Mouse (Mus musculus) spleen, postnatal 14 days (tissue): ENCODE measurements around the gene Rps9.
"Not testable (repeated sequence)": the region's sequence is repeated elsewhere in the genome, so short reads cannot be mapped to it uniquely, and the experiment has no call there.

Experiments used
- DNase-seq, 2 experiments: peaks; one replicate each; pipeline ENCODE4 v3.0.0; 2021 to 2022; ENCODE audit warnings: low spot score in 2 of 2

Gene Rps9

DNA sequence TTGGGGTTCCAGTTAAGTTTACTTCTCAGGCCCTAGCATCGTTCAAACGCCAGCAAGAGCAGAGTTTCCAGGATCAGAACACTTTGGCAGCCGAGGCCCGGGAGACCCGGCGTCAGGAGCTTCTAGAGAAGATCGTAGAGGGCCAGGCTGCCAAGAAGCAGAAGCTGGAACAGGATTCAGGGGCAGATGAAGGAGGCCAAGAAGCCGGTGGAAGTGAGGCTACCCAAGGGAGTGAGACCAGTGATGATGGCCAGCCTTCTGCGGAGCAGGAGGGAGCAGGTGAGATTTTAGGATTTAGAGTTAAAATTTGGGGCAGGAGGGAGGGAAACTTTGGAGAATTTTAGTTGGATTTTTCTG lies 8.9 kb upstream of the Rps9 start:
- not testable (repeated sequence) for DNase-seq

DNA sequence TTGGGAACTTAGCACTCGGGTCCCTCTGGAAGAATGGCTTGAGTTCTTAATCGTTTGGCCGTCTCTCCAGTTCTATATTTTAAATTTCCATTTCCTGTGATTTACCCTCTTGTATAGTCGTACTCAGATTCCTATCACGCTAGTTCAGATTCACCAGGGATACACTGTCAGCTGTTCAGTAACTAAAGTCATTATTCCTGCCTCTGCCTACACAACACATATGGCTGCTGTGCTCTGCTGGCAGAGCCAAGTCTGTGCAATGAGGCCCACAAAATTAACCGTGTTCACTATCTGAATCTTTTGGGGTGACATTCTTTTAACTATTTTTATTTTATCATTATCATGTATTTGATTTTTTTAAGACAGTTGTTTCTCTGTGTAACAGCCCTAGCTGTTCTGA lies 5.3 kb upstream of the Rps9 start:
- DNase-seq = no peak

DNA sequence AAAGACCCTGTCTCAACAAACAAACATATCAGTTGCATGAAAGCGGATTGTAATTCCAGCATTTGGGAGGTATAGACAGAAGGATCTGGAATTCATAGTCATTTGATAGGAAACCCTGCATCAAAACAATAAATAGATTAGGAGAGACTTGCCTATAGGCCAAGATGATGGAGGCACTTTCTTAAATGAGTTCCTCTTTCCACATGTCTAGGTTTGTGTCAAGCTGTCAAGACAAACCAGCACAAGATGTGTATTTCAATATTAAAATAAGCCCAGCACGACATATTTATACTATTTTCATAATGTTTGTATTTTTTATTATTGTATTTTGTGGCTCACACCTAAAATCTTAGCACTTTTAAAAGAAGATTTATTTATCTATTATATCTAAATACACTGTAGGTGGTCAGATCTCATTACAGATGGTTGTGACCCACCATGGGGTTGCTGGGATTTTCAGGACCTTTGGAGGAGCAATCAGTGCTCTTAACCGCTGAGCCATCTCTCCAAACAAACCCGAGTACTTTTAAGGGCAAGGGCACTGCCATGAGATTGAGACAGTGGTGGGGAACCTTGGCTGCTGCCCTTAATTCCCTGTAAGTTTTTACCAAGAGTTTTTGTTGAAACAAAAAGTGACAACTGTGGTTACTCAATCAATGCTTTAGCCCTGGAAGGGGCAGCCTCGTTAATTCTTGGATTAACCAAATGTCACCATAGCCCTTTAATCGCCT lies 480 bp upstream of the Rps9 start:
- no peak for DNase-seq

DNA sequence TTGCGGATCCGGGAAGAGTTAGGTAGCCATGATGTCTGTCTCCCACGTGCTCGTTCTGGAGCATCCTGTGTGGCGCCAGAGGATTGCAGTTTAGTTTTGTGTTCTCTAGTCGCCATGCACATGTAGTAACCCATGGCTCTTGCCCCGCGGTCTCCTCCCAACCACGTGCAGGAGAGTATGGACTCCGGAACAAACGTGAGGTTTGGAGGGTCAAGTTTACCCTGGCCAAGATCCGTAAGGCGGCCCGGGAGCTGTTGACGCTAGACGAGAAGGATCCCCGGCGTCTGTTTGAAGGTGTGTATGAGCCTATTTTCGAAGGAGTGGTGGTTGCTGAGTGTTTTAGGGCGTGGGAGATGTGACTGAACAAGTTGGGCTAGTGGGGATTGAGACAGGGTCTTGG lies 682 bp downstream of the Rps9 start:
- no peak for DNase-seq

DNA sequence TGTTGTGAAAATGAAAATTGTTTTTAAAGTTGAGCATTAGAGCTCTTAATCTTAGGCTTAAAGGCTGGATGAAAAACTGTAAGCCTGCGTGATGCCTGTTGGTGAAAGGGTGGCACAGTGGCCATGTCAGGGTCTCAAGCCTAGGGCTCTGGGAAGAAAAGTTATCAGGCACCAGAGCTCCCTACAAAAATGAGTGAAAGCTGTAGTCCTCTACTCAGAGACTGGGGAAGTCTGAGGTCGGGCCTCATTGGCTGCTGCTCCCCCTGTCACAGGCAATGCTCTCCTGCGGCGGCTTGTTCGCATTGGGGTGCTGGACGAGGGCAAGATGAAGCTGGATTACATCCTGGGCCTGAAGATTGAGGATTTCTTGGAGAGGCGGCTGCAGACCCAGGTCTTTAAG lies 1.7 kb downstream of the Rps9 start:
- DNase-seq = not testable (repeated sequence)

DNA sequence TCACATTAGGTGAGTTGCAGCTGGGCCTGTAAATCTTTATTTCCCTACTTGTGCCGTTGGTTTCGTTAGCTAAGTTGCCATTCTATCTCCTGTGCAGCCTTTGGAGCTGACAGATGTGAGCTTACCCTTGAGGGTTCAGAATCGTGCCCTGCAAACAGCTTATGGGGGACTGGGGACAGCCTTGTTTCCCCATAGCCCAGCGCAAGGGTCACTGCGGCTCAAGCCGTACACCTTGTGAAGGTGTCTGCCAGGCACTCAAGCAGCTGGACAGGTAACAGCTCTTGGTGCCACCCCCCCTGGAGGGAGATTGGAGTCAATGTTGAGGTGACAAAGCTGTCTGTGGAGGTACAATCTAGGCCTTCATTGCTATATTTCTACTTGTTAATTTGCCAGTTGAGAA lies 2.1 kb downstream of the Rps9 start:
- no peak for DNase-seq

DNA sequence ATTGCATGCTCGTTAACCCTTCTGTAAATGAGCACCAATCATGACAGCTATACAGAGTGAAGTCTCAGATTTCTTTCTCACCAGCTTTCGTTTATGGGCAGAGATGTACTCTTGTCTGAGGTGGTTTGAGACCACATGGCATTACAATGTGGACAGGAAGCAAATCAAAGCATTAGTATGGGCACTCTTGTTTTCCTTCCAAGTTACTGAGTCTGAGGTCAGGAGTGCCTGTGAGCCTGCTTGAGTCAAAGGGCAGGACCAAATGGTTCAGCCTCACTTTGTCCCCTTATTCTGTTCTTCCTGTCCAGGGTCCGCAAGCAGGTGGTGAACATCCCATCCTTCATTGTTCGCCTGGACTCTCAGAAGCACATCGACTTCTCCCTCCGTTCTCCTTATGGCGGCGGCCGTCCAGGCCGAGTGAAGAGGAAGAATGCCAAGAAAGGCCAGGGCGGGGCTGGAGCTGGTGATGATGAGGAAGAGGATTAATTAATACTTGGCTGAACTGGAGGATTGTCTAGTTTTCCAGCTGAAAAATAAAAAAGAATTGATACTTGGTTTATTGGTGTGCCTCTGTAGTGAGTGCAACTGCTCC lies 2.6 kb downstream of the Rps9 start:
- DNase-seq = no peak

DNA sequence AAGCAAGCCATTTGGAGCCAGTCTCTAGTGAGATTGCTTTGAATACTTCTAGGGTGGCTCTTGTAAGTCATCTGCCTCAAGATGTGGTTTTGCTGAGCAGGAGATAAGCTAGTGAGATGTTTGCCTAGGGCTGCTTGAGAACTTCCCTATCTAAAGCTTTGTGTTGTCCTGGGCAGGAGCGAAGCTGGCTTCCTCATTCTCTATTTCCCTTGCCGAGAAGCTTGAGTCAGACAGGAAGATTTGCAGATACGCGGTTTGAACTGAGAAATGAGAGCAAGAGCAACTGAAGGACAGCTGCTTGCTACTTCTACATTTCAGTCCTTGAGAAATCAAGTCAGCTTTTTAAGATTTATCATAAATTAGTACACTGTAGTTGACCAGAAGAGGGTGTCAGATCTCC lies 3.2 kb downstream of the Rps9 start:
- DNase-seq = no peak

DNA sequence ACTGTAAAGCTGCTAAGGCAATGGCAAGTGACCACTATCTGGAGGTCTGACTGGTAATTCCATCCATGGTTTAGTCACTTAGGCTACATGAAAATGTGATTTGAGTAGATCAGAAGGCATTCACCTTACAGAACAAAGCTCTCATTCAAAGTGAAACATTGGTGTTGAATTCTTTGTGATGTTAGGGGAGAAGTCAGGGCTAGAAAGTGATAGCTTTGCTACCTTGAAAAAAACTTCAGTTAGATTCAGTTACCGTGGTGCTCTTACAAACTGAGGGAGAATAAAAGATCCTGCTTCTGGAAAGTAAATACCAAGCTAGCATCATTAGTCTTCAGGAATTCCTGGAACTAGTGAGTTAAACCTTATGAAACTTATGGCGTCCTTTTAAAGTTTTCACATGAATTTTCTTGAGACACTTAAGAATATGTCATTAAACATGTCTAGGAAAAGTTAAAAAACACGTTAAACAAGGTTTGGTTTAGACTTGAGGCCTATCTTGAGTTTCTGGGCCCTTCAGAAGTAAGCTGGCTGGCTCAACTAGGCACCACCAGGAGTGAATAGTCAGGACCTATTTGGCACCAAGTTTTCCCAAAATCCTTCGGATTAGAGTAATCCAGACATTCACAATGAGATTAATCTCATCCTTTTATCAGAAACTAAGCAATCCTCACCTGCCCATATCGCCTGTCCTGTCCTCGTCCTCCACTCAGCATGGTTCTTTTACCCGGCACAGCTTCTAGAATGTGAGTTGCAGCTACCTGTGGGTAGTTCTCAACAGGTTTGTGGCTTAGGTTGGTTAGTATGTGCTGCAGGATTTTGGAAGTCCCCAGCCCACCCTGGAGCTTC lies 4.0 kb downstream of the Rps9 start:
- DNase-seq = no peak

DNA sequence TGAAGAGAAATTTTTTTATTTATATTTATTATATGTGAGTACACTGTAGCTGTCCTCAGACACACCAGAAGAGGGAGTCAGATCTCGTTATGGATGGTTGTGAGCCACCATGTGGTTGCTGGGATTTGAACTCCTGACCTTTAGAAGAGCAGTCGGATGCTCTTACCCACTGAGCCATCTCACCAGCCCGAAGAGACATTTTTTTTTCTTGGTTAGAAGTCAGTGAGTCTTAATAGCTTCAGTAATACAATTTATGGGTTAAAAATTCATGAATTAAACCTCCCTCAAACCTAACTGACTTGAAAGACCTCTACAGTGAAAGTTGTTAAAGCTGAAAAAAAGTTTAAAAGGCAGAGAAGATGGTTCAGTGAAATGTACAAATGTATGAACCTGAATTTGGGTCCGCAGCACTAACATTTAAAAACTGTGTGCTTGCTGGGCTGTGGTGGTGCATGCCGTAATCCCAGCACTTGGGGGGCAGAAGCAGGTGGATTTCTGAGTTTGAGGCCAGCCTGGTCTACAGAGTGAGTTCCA lies 4.7 kb downstream of the Rps9 start:
- DNase-seq = not testable (repeated sequence)

DNA sequence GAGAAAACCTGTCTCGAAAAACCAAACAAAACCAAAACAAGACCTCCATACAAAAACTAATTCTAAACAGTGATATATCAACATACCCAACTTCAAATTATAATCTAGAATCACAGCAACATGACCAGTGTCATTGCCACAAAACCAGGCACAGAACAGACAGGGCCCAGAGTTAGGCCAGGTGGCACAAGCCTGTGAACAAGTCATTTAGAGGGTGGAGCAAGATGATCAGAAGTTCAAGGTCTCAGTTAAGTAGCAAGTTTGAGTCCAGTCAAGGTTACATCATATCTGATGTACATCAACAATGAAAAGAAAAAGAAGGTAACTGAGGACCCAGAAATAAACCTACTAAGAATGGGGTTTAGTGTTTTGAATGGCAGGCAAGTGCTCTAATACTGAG lies 5.2 kb downstream of the Rps9 start:
- no peak for DNase-seq

DNA sequence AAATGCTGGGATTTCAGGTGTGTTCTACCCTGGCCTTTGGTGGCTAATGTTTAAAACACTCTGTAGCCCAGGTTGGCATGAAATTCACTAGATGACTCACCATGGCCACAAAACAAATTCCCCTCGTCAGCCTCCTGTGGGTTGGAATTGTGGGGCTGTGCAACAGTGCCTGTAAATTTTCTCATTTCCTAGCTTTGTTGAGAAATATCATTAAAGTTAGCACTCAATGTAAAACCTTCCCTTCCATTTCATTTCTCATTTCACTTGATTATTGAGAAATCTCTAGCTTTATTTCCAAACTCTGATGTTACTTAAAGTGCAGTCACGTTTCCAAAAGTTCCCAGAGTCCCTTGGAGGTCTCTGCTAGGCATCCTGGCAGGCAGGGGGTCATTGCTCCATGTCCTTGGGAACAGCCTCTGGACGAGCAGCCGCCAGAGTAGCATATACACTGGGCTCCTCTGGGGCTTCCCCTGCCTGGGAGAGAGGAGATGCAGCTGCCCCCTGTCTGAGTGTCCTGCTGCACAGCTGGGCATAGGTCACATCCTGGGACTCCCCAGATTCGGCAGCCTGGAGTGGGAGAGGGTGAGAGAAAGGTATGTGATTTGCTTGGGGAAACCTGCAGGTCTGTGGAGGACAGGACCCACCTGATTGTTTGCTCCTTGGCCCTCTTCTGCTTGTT lies 8.6 kb downstream of the Rps9 start:
- DNase-seq = no peak

DNA sequence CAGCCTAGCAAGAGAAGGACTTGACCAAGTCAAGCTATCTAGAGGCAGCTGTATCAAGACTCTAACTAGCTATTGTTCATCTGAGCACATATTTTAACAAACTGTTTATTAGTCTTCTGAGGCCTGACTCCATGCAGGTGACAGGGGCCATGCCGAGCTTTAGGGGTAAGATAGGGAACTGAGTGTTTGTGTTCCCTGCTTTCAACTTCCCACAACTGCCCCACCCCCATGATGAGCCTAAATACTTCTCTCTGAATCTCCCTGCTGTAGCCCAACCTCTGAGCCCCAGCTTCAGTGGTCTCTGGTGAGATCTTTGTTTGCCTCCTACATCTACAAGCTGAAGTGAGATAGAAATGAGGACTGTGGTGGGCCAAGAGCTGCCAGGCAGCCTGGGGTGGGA lies 11.5 kb downstream of the Rps9 start:
- DNase-seq = no peak

DNA sequence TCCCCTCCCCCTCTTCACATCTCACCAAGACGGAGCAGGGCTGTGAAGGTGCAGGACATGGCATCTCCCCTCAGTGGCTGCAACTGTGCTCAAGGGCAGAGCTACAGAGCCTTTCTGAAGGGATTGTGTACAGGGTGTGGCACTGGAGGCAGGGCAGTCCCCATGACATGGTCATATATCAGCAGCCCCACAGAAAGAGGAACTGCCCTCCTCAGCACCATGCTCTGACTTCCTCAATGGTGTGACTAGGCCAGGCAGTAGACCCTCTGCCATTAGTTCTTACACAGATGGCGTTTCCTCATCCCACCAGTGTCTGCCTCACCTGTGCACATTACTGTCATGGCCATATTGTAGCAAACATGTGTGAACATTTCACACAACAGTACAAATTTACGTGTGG lies 16.5 kb downstream of the Rps9 start, which contains the start of gene Pirb:
Gene Pirb, minus strand, starts transcription at position 124 of the 400 bp plus-strand sequence.
- not testable (repeated sequence) for DNase-seq

DNA sequence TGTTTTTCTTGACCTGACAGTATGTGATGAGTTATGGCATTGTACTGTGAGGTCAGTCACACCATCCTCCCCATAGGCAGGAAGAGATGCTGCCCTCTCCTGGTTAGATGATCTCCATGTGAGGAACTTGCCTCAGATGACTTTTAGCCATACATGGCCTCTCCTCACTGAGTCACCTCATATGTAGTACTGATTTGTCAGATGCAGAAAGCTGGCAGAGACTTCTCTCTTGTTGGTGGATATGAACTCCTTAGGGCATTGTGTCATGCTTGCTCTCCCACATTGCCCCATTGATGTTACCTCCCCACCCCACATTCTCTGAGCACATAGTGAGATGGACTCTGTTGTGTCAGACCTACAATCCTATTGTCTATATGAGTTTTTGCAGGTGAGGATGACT lies 21.7 kb downstream of the Rps9 start:
- DNase-seq = not testable (repeated sequence)

DNA sequence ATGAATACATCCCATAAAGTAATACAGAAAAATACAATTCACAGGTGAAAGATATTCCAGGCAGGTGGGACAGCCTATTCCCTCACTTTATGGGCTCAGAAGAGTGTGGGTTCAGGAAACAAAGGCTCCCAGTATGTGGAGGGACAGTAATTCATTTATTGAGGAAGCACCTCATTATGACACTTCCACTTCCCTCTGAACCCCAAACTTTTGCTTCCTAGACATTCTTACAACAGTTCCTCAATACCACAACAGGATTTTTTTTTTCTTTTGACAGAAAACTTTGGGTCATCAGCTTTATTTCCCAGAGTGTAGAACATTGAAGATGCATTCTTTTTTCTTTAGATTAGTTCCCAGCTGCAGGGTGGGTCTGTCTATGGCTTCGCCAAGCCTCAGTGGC lies 28.9 kb downstream of the Rps9 start:
- not testable (repeated sequence) for DNase-seq
